Mouse (Mus musculus): ENCODE results near the gene Csnk2a2. TPM values are rescaled to one million over a fixed set of nuclear protein-coding genes. Genes with fewer than 3 reads are reported as not detected.

The Csnk2a2 gene
- polyA plus RNA-seq (2017; shearing (Covaris generic)) = 5.6 TPM

GRCm38 (mm10) chr8:95490006-95490405 is at the start of gene Csnk2a2:
Gene Csnk2a2 (minus strand): TSS chr8:95490039.

GRCm38 (mm10) chr8:95533584-95534387 is 43.9 kb upstream of the Csnk2a2 start, which contains the start of gene Ccdc113:
Gene Ccdc113 (plus strand): TSS chr8:95534085.

GRCm38 (mm10) chr8:95434686-95435439 is 55.0 kb downstream of the Csnk2a2 start, which contains the start of gene Cfap20:
Gene Cfap20 (minus strand): TSS chr8:95434869.

Other genes with a start within 250 kb of the Csnk2a2 start
- gene Cngb1, start 183.5 kb downstream of the Csnk2a2 start, polyA plus RNA-seq (2017; shearing (Covaris generic)) = not detected
- not detected for gene Tepp, start 179.5 kb downstream of the Csnk2a2 start, polyA plus RNA-seq (2017; shearing (Covaris generic))
- gene Zfp319, start 158.1 kb downstream of the Csnk2a2 start, polyA plus RNA-seq (2017; shearing (Covaris generic)) = 10.1 TPM
- gene Usb1, start 157.8 kb downstream of the Csnk2a2 start, polyA plus RNA-seq (2017; shearing (Covaris generic)) = 76.9 TPM
- gene Mmp15, start 137.8 kb downstream of the Csnk2a2 start, polyA plus RNA-seq (2017; shearing (Covaris generic)) = 0.79 TPM
- 47.1 TPM for gene Cfap20, start 55.2 kb downstream of the Csnk2a2 start, polyA plus RNA-seq (2017; shearing (Covaris generic))
- not detected for gene Ccdc113, start 44.0 kb upstream of the Csnk2a2 start, polyA plus RNA-seq (2017; shearing (Covaris generic))
- gene Prss54, start 86.3 kb upstream of the Csnk2a2 start, polyA plus RNA-seq (2017; shearing (Covaris generic)) = not detected
- 17.4 TPM for gene Gins3, start 143.4 kb upstream of the Csnk2a2 start, polyA plus RNA-seq (2017; shearing (Covaris generic))
- gene Ndrg4, start 186.9 kb upstream of the Csnk2a2 start, polyA plus RNA-seq (2017; shearing (Covaris generic)) = 2.5 TPM
- 17.2 TPM for gene Setd6, start 225.8 kb upstream of the Csnk2a2 start, polyA plus RNA-seq (2017; shearing (Covaris generic))